Mouse (Mus musculus) MEL (cell line): Measurements from ENCODE around the gene Cd248.

Source experiments
- BHLHE40 ChIP-seq: IDR thresholded peaks from 2 replicates; pipeline ENCODE4 v1.6.1; 2012; ENCODE audit warnings: low read depth, mild to moderate bottlenecking, inconsistent platforms, low read length, improper control_type of control experiment, borderline replicate concordance
- CTCF ChIP-seq, 3 experiments: IDR thresholded peaks in 2 of 3; conservative IDR thresholded peaks in 1 of 3; 2 replicates each; pipeline ENCODE4 v1.5.1; 2011 to 2012; ENCODE audit warnings: low read length in 3 of 3, low read depth in 2 of 3, mild to moderate bottlenecking in 2 of 3, improper control_type of control experiment in 1 of 3, inconsistent platforms in 1 of 3, mixed read lengths in 1 of 3, moderate library complexity in 1 of 3; ENCODE audit not compliant: control insufficient read depth in 1 of 3, insufficient read depth in 1 of 3, poor library complexity in 1 of 3, severe bottlenecking in 1 of 3
- ETS1 ChIP-seq: IDR thresholded peaks from 2 replicates; pipeline ENCODE4 v1.6.1; 2012; ENCODE audit warnings: low read depth, mild to moderate bottlenecking, inconsistent platforms, low read length, improper control_type of control experiment, moderate library complexity
- KAT2A ChIP-seq: conservative IDR thresholded peaks from 2 replicates; pipeline ENCODE4 v1.6.1; 2012; ENCODE audit warnings: low read depth, low read length, improper control_type of control experiment, inconsistent platforms
- MAFK ChIP-seq: IDR thresholded peaks from 2 replicates; pipeline ENCODE4 v1.6.1; 2011; ENCODE audit warnings: low read depth, mild to moderate bottlenecking, low read length, improper control_type of control experiment, borderline replicate concordance
- MAZ ChIP-seq: IDR thresholded peaks from 2 replicates; pipeline ENCODE4 v1.6.1; 2012; ENCODE audit warnings: low read depth, mild to moderate bottlenecking, inconsistent platforms, low read length, improper control_type of control experiment
- MXI1 ChIP-seq: IDR thresholded peaks from 2 replicates; pipeline ENCODE4 v1.6.1; 2011; ENCODE audit warnings: mild to moderate bottlenecking, low read depth, low read length, improper control_type of control experiment
- NELFE ChIP-seq: IDR thresholded peaks from 2 replicates; pipeline ENCODE4 v1.6.1; 2011; ENCODE audit warnings: low read depth, low read length, improper control_type of control experiment
- POLR2A ChIP-seq, 2 experiments: IDR thresholded peaks; 2 replicates each; pipeline ENCODE4 v1.6.1; 2011 to 2012; ENCODE audit warnings: low read length in 2 of 2, mild to moderate bottlenecking in 2 of 2, control low read depth in 1 of 2, improper control_type of control experiment in 1 of 2, low read depth in 1 of 2, moderate library complexity in 1 of 2; ENCODE audit not compliant: control insufficient read depth in 1 of 2, insufficient read depth in 1 of 2, poor library complexity in 1 of 2
- RCOR1 ChIP-seq: IDR thresholded peaks from 2 replicates; pipeline ENCODE4 v1.6.1; 2012; ENCODE audit warnings: low read depth, mild to moderate bottlenecking, inconsistent platforms, low read length, improper control_type of control experiment
- SMC3 ChIP-seq: IDR thresholded peaks from 2 replicates; pipeline ENCODE4 v1.6.1; 2011; ENCODE audit warnings: low read depth, low read length, improper control_type of control experiment
- UBTF ChIP-seq: IDR thresholded peaks from 2 replicates; pipeline ENCODE4 v1.6.1; 2012; ENCODE audit warnings: low read depth, mild to moderate bottlenecking, inconsistent platforms, low read length, improper control_type of control experiment, moderate library complexity, borderline replicate concordance; ENCODE audit not compliant: insufficient read depth
- USF1 ChIP-seq: IDR thresholded peaks from 2 replicates; pipeline ENCODE4 v1.6.1; 2014; ENCODE audit warnings: low read depth, mild to moderate bottlenecking, inconsistent platforms, low read length, improper control_type of control experiment, moderate library complexity

DNA sequence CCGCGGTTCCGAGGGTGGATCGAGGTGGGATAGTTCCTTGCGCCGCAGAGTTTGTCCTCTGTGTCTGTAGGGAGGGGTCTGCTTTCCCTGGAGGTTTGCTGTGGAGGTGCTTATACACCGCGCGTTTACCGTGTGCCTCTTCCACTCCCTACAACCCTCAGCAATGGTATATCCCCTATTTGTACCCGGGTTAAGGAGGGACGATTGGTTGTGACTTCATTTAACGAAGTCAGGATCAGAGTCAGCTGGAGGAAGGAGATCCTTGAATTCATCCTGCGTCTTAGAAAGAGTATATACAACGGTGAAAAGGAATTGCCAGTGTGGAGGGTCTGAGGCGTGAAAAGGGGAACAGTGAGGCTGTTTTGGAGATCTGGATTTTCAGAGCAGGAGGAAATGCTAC lies 26.3 kb upstream of the Cd248 start:
- TF ChIP-seq MAFK (no peak), CTCF (IDR thresholded peaks at IDR 0.05 in 2 of 3, conservative IDR thresholded peaks at IDR 0.05 in 1 of 3; ENCODE audit: control insufficient read depth in 1 of 3, insufficient read depth in 1 of 3, low read depth in 2 of 3, low read length in 3 of 3, poor library complexity in 1 of 3, severe bottlenecking in 1 of 3) (no peak), USF1 (no peak), MAZ (no peak), MXI1 (no peak), BHLHE40 (no peak), KAT2A (no peak), RCOR1 (no peak), POLR2A (IDR thresholded peaks at IDR 0.05; ENCODE audit: control insufficient read depth in 1 of 2, insufficient read depth in 1 of 2, low read depth in 1 of 2, low read length in 2 of 2, poor library complexity in 1 of 2) (no peak), NELFE (no peak), UBTF (no peak), ETS1 (no peak), SMC3 (no peak)
